Mouse (Mus musculus) forebrain, embryonic 14.5 days (tissue): Measurements from ENCODE around the gene Ppp6r3. TPM values are rescaled to one million over a fixed set of nuclear protein-coding genes. Genes with fewer than 3 reads are reported as not detected.
A peak's percentile ranks its signal among the peaks of the same experiment; 100 is the strongest.

ENCODE experiments used
- ATAC-seq: fragments of 200-750 bp; cut with Nextera tagmentation; 2 replicates; pipeline ENCODE4 v1.8.0; 2017; ENCODE audit warnings: mild to moderate bottlenecking, moderate library complexity
- DNase-seq: peaks from one replicate; pipeline ENCODE4 v3.0.0-alpha.2; 2015; ENCODE audit warnings: low spot score
- H3K27ac ChIP-seq: fragments of 300-500 bp; sonication (generic); 2 replicates; pipeline ENCODE4 v1.5.1; 2014; ENCODE audit warnings: low read depth, mild to moderate bottlenecking, control low read depth, low read length, moderate library complexity
- H3K27me3 ChIP-seq: fragments of 300-500 bp; sonication (generic); replicated peaks from 2 replicates; pipeline ENCODE4 v1.6.1; 2014; ENCODE audit warnings: low read length, control low read depth, mixed read lengths; ENCODE audit not compliant: control insufficient read depth, insufficient read depth
- H3K36me3 ChIP-seq: fragments of 300-500 bp; sonication (generic); 2 replicates; pipeline ENCODE4 v1.6.1; 2014; ENCODE audit warnings: low read length, control low read depth; ENCODE audit not compliant: control insufficient read depth, insufficient read depth
- H3K4me1 ChIP-seq: fragments of 300-500 bp; sonication (generic); 2 replicates; pipeline ENCODE4 v1.6.1; 2014; ENCODE audit warnings: antibody characterized with exemption, low read length, control low read depth; ENCODE audit not compliant: control insufficient read depth, insufficient read depth
- H3K4me2 ChIP-seq: fragments of 300-500 bp; sonication (generic); 2 replicates; pipeline ENCODE4 v1.6.1; 2014; ENCODE audit warnings: mild to moderate bottlenecking, control low read depth, low read length
- H3K4me3 ChIP-seq: fragments of 300-500 bp; sonication (generic); 2 replicates; pipeline ENCODE4 v1.5.1; 2014; ENCODE audit warnings: low read depth, low read length, control low read depth
- H3K9ac ChIP-seq: fragments of 300-500 bp; sonication (generic); 2 replicates; pipeline ENCODE4 v1.6.1; 2014; ENCODE audit warnings: mild to moderate bottlenecking, low read length, control low read depth, moderate library complexity
- H3K9me3 ChIP-seq: fragments of 300-500 bp; sonication (generic); replicated peaks from 2 replicates; pipeline ENCODE4 v1.6.1; 2016; ENCODE audit warnings: low read length, control low read depth, mixed read lengths; ENCODE audit not compliant: control insufficient read depth
- WGBS: fragments of 180-500 bp; shearing (Covaris S2); extraction: QIAGEN DNeasy Blood & Tissue Kit; methylation state at CpG from one replicate; pipeline ENCODE4 v1.1.7; 2014; 5-methylcytosine and 5-hydroxymethylcytosine counted together
- polyA plus RNA-seq: library from polyadenylated mRNA; unstranded; fragments of >200 nt; fragmentation: Nextera tagmentation; extraction: Ambion mirVana; gene quantifications from 2 replicates; pipeline ENCODE4 v1.2.1, GENCODE M21; 2014

Ppp6r3 gene
- polyA plus RNA-seq, 1 experiment from 2014 or later, result 59.9 TPM

GRCm38 (mm10) chr19:3556169-3556827 is 19.3 kb downstream of the Ppp6r3 start:
- WGBS, result 95% methylated on average over 2 of the region's 2 CpGs
- H3K27me3 ChIP-seq, result no peaks in the 10 kb centered on the region
- no peak overlapping the region for H3K27ac ChIP-seq
- H3K4me2 ChIP-seq, result no peak overlapping the region
- no peak overlapping the region for H3K9ac ChIP-seq
- ATAC-seq (no peak), DNase-seq (no peak)
- H3K9me3 ChIP-seq, result no peaks in the 10 kb centered on the region
- H3K4me3 ChIP-seq, result no peak overlapping the region
- H3K36me3 ChIP-seq, result no peaks in the 10 kb centered on the region
- no peaks in the 10 kb centered on the region for H3K4me1 ChIP-seq

GRCm38 (mm10) chr19:3554785-3555184 is 20.8 kb downstream of the Ppp6r3 start:
- H3K4me3 ChIP-seq, result no peak overlapping the region
- WGBS, result 94% methylated on average over 8 of the region's 8 CpGs

GRCm38 (mm10) chr19:3551573-3552159 is 23.9 kb downstream of the Ppp6r3 start:
- Histone ChIP-seq H3K4me3 (no peak overlapping the region), H3K4me1 (no peaks in the 10 kb centered on the region), H3K27ac (no peak overlapping the region), H3K27me3 (no peaks in the 10 kb centered on the region), H3K36me3 (peaks cover 3% of the 10 kb centered on the region; the same call in 1 of the 2 replicates), H3K9ac (no peak overlapping the region), H3K4me2 (no peak overlapping the region), H3K9me3 (no peaks in the 10 kb centered on the region)
- no peak for ATAC-seq
- DNase-seq, result no peak
- WGBS, result 86% methylated on average over 4 of the region's 4 CpGs

More at GRCm38 (mm10) chr19:3554785-3555184, 20.8 kb downstream of the Ppp6r3 start:
- Histone ChIP-seq H3K9ac (no peak overlapping the region), H3K9me3 (no peaks in the 10 kb centered on the region), H3K4me1 (no peaks in the 10 kb centered on the region), H3K27me3 (no peaks in the 10 kb centered on the region), H3K27ac (no peak overlapping the region), H3K36me3 (no peaks in the 10 kb centered on the region), H3K4me2 (no peak overlapping the region)
- no peak for ATAC-seq
- no peak for DNase-seq

- Histone ChIP-seq H3K4me2 (no peak overlapping the region), H3K4me1 (no peaks in the 10 kb centered on the region), H3K27me3 (no peaks in the 10 kb centered on the region), H3K4me3 (no peak overlapping the region), H3K9ac (no peak overlapping the region), H3K27ac (no peak overlapping the region), H3K36me3 (peaks cover 3% of the 10 kb centered on the region; the same call in 1 of the 2 replicates), H3K9me3 (no peaks in the 10 kb centered on the region)
- 92% methylated on average over 1 of the region's 1 CpGs for WGBS
- DNase-seq (no peak), ATAC-seq (no peak)
Observed at GRCm38 (mm10) chr19:3550101-3550500, 25.4 kb downstream of the Ppp6r3 start.

- H3K36me3 ChIP-seq, result peaks cover 3% of the 10 kb centered on the region; the same call in 1 of the 2 replicates
- no peaks in the 10 kb centered on the region for H3K9me3 ChIP-seq
- ATAC-seq (no peak), DNase-seq (no peak)
- H3K4me1 ChIP-seq, result no peaks in the 10 kb centered on the region
- no peak overlapping the region for H3K9ac ChIP-seq
- no peak overlapping the region for H3K4me3 ChIP-seq
- H3K27ac ChIP-seq, result no peak overlapping the region
- no peaks in the 10 kb centered on the region for H3K27me3 ChIP-seq
- WGBS, result 89% methylated on average over 1 of the region's 1 CpGs
- no peak overlapping the region for H3K4me2 ChIP-seq
Observed at GRCm38 (mm10) chr19:3549263-3549662, 26.3 kb downstream of the Ppp6r3 start.

GRCm38 (mm10) chr19:3548311-3548710 is 27.2 kb downstream of the Ppp6r3 start:
- no peak overlapping the region for H3K9ac ChIP-seq
- H3K27ac ChIP-seq, result no peak overlapping the region
- ATAC-seq (no peak), DNase-seq (no peak)
- no peaks in the 10 kb centered on the region for H3K9me3 ChIP-seq
- peaks cover 3% of the 10 kb centered on the region; the same call in 1 of the 2 replicates for H3K36me3 ChIP-seq
- no peaks in the 10 kb centered on the region for H3K4me1 ChIP-seq
- no peak overlapping the region for H3K4me3 ChIP-seq
- 91% methylated on average over 1 of the region's 1 CpGs for WGBS
- no peaks in the 10 kb centered on the region for H3K27me3 ChIP-seq
- H3K4me2 ChIP-seq, result no peak overlapping the region

GRCm38 (mm10) chr19:3544995-3545394 is 30.6 kb downstream of the Ppp6r3 start:
- Histone ChIP-seq H3K4me2 (no peak overlapping the region), H3K4me1 (no peaks in the 10 kb centered on the region), H3K27ac (no peak overlapping the region), H3K4me3 (no peak overlapping the region), H3K9ac (no peak overlapping the region), H3K36me3 (peaks cover 12% of the 10 kb centered on the region; the same call in 1 of the 2 replicates), H3K9me3 (no peaks in the 10 kb centered on the region), H3K27me3 (no peaks in the 10 kb centered on the region)
- peak; percentile 3 for DNase-seq
- WGBS, result 82% methylated on average over 2 of the region's 2 CpGs
- ATAC-seq, result no peak

GRCm38 (mm10) chr19:3542591-3542990 is 33.0 kb downstream of the Ppp6r3 start:
- H3K4me3 ChIP-seq, result no peak overlapping the region
- H3K36me3 ChIP-seq, result peaks cover 10% of the 10 kb centered on the region; the same call in 1 of the 2 replicates
- no peaks in the 10 kb centered on the region for H3K4me1 ChIP-seq
- DNase-seq, result no peak
- no peaks in the 10 kb centered on the region for H3K9me3 ChIP-seq
- ATAC-seq, result no peak
- H3K27ac ChIP-seq, result no peak overlapping the region
- no peaks in the 10 kb centered on the region for H3K27me3 ChIP-seq
- no peak overlapping the region for H3K4me2 ChIP-seq
- WGBS, result 93% methylated on average over 4 of the region's 4 CpGs
- no peak overlapping the region for H3K9ac ChIP-seq

GRCm38 (mm10) chr19:3540997-3541396 is 34.6 kb downstream of the Ppp6r3 start:
- no peak overlapping the region for H3K9ac ChIP-seq
- ATAC-seq, result no peak
- 99% methylated on average over 5 of the region's 5 CpGs for whole genome bisulfite sequencing
- H3K27ac ChIP-seq, result no peak overlapping the region
- H3K27me3 ChIP-seq, result no peaks in the 10 kb centered on the region
- no peak overlapping the region for H3K4me2 ChIP-seq
- H3K4me1 ChIP-seq, result no peaks in the 10 kb centered on the region
- peaks cover 10% of the 10 kb centered on the region; the same call in 1 of the 2 replicates for H3K36me3 ChIP-seq
- DNase-seq, result no peak
- H3K9me3 ChIP-seq, result no peaks in the 10 kb centered on the region
- no peak overlapping the region for H3K4me3 ChIP-seq
